Mouse (Mus musculus) thymus, adult 2 months (tissue): Measurements from ENCODE around the gene Cnr2.

Experiments used
- CTCF ChIP-seq: fragments of 200-500 bp; IDR thresholded peaks from 2 replicates; pipeline ENCODE4 v1.5.1; 2012; ENCODE audit warnings: mild to moderate bottlenecking, control low read depth, low read length, moderate library complexity, borderline replicate concordance; ENCODE audit not compliant: control insufficient read depth, poor library complexity, insufficient read depth; ENCODE audit errors: extremely low read depth
- POLR2A ChIP-seq: fragments of 200-500 bp; IDR thresholded peaks from 2 replicates; pipeline ENCODE4 v1.6.1; 2012; ENCODE audit warnings: mild to moderate bottlenecking, low read length, control low read depth, moderate library complexity; ENCODE audit not compliant: control insufficient read depth, poor library complexity, insufficient read depth; ENCODE audit errors: extremely low read depth

DNA sequence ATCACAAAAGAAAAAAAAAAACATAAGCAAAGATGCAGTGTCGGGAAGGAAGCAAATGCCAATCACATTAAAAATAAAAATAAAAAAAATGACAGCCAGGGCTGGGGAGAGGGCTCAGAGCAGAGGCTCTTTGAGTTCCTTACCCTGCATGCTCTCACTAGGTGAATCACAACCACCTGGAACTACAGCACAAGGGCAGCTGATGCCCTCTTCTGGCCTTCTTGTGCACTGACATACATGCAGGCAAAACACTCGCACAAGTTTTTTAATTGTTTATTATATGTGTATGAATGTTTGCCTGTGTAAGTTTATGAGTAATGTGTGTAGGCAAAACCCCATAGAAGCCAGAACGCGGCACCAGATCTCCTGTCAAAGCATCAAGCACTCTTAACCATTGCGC lies 36.6 kb downstream of the Cnr2 start:
- TF ChIP-seq CTCF (no peak), POLR2A (no peak)
